Mouse (Mus musculus) ovary, postnatal 10 days (tissue): ENCODE data around the gene Mpp4.

Experiments used
- DNase-seq: peaks from one replicate; pipeline ENCODE4 v3.0.0; 2022; ENCODE audit warnings: low spot score

The Mpp4 gene

GRCm38 (mm10) chr1:59163030-59163461, at the start of gene Mpp4:
Gene Mpp4 (minus strand): TSS chr1:59163389.
- DNase-seq: no peak

- DNase-seq: no peak
Observed at GRCm38 (mm10) chr1:59212951-59213350, 49.8 kb upstream of the Mpp4 start.

GRCm38 (mm10) chr1:59212076-59212779, 49.0 kb upstream of the Mpp4 start:
- no peak for DNase-seq

DNA sequence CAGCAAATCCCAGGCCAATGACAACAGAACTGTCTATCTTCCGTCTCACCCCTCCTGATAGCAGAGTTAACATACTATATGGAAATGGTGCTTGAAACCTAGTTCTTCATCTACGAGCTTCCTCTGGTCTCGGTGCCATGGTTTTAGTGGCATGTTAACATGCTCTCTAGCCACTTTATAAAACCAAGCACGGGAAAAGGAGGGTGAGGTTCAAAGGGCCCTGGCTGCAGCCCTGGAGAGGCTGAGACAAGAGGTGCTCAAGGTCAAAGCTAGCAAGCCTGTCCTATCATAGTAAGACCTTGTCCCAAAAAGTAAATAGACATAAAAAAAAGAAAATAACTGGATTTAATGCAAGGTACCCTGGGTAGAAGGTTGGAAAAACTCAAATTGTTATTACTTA, 48.5 kb upstream of the Mpp4 start:
- DNase-seq: no peak

GRCm38 (mm10) chr1:59208331-59208730, 45.1 kb upstream of the Mpp4 start:
- DNase-seq: no peak

DNA sequence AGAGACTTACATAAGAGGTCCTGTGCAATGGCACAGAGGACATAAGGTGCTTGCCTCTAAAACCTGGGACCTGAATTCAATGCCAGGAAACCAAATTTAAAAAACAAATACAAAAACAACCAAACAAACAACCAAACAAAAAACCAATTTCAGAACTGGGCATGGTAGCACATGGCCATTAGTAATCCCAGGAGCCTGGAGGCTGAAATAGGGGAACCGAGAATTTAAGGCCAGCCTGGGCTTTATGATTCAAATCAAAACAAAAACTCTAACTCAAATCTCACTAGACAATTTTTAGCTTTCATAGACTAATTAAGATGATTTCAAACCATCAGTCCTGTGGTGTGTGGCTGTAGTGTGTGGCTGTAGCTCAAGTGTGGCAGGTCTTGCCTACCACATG, 41.3 kb upstream of the Mpp4 start:
- DNase-seq: no peak

- DNase-seq: no peak
Observed at GRCm38 (mm10) chr1:59202367-59202766, 39.2 kb upstream of the Mpp4 start.

DNA sequence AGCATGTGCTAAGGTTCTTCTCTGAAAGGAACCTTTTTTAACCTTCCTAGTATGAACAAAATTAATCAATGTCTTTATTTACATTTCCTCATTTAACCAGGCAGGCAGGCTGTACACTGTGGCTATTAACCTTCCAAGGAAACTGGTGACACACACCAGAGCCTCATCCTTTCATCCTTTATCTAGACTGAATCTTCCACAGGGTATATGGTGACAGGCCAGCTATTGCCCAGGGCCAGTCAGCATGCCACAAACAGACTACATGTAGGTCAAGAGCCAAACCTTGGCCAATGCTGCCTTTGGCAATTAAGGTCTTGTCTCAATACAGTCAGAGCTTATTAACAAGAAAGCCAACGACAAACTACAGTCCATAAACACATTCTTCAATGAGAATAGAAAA, 38.4 kb upstream of the Mpp4 start:
- no peak for DNase-seq

GRCm38 (mm10) chr1:59200960-59201359, 37.8 kb upstream of the Mpp4 start:
- DNase-seq: no peak

DNA sequence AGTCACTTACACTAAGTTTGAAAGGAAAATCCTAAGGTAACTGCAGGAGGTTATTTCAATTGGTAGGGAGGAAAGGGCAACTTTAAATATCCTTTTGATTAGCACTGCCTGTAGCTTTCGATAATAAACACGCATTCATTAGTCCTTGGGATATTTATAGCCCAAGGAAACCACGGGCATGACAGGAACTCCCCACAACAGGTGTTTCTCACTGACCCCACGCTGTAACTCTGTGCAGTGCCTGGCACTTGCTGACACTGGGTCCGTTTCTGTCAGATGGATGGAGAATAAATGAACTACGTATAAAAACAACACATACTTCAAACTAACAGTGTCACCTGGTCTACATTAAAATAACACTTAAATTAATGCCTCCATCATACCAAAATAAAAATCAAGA, 31.8 kb upstream of the Mpp4 start:
- no peak for DNase-seq

DNA sequence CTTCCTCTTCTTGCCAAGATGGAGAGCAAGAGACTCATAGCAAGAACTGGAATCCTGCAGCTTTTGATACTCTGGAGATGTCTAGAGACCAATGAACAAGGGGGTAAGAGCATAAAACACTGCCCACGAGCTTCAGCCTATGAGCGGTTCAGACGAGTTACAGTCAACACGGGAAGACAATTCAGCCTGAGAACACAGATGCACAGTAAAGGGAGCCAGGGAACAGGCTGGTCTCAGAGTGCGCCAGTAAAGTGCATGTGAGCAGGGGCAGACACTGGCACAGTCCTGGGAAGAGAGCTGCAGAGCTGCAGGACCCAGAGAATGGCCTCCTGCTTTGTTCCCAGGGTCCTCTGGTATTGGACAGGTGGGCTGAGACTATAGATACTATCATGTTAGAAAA, 24.6 kb upstream of the Mpp4 start:
- DNase-seq: no peak

DNA sequence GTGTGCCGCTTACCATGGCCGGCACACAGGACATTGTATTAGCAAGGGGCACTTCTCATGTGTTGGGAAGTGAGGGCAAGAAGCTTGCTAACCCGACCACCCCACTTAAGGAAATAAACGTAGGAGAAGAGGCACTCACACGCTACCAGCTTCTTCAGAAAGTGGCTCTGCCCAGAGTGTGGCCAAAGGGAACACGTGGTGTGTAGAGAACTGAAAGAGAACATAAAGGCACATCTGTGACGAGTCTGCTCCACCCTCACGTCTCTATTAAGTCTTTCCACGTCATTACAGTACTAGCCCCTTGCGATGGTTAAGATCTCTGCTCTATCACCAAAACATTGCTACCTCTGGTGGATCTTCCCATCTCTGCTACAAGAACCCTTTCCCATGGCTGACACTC, 23.1 kb upstream of the Mpp4 start:
- no peak for DNase-seq

DNA sequence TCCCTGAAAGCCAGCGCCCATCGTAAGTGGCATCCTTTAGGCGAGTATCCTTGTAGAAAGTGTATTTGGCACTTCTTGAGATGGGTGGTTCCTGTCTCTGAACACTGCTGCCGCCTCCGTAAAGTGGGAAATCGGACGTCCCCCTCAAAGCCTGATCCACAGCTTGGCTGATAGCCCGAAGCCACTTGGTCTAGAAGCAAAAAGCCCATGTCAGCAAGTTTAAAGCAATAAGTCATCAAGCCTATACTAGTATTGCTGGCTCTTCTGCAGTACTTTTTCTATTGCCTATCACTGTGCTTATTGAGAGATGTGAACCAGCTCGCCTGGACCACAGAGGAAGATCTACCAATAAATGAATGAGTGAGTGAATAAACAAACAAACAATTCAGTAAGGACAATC, 22.2 kb upstream of the Mpp4 start:
- DNase-seq: no peak

DNA sequence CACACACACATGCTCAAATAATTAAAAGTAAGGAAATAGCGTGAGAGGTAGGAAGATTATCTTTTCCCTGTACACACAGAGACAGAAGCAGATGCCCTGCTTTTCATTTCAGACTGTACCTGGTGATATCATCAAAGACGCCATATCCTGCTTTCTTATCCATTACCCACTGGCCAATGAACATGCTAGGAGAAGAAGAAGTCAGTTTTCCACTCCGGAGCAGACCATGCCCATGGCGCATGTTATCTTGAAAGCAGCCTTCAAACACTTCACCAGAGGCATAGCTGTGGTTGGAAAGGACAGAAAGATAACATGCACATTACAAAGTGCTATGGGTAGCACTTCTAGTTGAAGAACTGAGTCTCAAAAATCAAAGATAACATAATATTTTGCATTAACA, 19.9 kb upstream of the Mpp4 start:
- no peak for DNase-seq

- DNase-seq: no peak
Observed at GRCm38 (mm10) chr1:59182373-59182772, 19.2 kb upstream of the Mpp4 start.

DNA sequence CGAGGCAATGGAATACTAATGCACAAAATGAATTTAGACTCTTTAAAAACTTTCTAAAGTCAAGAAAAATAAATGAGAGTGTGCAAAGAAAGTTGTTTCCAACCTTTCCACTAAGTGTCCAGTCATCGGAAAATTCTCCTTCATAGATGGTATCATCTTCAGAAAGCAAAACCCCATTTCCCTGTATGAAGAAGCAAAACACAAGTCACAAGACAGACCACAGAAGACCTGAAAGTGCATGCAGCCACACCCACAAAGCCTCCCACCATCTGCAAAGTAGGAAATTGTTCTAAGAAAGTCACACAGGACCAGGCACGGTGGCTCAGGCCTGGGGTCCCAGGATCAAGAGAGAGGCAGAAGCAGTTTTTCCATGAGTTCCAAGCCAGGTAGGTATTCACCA, 16.8 kb upstream of the Mpp4 start:
- no peak for DNase-seq

- no peak for DNase-seq
Observed at GRCm38 (mm10) chr1:59178401-59178800, 15.2 kb upstream of the Mpp4 start.

- no peak for DNase-seq
Observed at GRCm38 (mm10) chr1:59174514-59175373, 11.6 kb upstream of the Mpp4 start.

DNA sequence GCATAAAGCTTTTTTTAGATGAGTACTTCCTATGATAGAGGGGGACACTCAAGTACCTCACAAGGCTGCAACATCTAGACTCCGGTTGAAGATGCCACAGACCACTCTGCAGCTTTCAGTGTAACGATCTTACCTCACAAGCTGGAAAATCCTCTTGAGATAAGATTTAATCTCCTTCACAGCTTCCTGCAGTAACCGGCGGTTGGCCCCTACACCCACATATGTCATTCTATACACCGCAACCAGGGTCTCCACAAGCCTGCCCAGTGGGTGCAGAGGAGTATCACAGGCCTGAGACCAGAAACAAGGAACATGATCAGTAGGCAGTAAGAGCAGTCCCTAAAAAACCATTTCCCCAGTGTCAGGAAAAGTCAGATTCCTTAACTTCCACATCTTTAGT, 9.8 kb upstream of the Mpp4 start:
- no peak for DNase-seq

- DNase-seq: no peak
Observed at GRCm38 (mm10) chr1:59171875-59172274, 8.7 kb upstream of the Mpp4 start.

DNA sequence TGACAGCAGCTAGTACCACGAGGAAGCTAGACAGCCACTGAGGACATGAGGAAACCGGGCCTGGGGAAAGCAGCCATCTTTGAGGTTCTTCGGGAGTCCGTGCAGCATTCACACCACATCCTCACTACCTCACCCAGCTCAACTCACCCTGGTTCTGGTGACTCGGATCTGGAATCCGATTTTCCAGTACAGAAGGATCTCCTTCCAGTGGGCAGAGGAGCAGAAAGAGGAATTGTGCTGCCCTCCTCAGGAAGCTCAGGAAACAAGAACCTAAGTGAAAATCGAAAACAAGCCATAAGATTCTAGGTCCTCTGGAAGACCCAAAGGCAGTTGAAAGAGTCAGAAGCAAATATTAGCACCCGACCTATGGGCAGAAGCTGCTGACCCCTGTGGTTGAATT, 7.1 kb upstream of the Mpp4 start:
- no peak for DNase-seq

DNA sequence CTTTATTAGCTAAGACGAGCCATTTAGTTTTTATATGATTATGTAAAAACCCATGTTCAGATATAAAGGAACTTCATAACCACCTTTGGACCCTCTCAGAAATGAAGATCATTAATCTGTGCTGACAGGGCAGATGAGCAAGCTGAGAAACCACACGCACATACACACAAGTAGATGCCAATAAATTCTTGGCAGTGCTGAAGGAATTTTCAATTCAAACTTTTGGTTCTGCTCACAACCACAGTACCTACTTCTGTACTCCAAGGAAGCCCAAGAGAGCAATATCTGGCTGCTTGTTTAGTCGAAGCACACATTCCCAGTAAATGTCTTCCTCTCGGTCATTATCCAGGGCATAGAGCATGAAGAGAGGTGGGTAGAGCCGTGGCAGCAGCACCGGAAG, 6.4 kb upstream of the Mpp4 start:
- DNase-seq: no peak

- DNase-seq: no peak
Observed at GRCm38 (mm10) chr1:59168556-59168955, 5.4 kb upstream of the Mpp4 start.
